Mouse (Mus musculus) cerebellum, adult 9-11 months (tissue): ENCODE results near the gene Oxsr1.

Experiments
- DNase-seq: peaks from one replicate; pipeline ENCODE4 v3.0.0; 2022

The Oxsr1 gene

DNA sequence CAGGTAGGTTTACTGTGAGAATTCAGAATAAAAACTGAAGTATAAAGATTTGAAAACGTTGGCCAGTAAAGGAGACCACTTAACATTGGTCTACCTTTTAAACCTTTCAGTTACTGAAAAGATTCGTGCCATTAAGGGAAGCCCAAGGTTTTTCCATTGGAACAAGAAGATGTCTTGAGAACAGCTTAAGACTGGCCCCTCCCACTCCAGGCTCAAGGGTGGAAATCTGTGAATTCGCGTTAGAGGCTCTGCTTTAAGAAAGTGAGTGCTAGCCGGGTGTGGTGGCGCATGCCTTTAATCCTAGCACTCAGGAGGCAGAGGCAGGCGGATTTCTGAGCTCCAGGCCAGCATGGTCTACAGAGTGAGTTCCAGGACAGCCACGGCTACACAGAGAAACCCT lies 109.2 kb downstream of the Oxsr1 start:
- DNase-seq: no peak

DNA sequence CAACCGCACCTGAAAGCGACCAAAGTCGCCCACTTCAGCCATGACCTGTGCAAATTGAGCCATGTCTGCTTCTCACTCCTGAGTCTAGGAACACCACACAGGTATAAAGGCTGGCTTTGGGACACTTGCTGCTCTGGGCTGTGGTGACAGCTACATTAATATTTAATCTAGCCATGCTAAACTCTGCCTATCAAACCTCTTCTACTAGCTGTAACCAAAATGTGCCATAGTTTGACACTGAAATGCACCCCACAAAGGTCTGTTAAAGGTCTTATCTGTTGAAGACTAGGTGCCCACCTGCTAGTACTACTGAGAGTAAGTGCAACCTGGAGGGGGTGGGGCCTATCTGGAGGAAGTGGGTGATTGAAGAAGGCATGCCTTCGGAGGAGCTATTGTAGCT lies 113.2 kb downstream of the Oxsr1 start, which contains the start of gene Slc22a13:
Gene Slc22a13, minus strand, starts transcription at position 101 of the 400 bp plus-strand sequence.
- no peak for DNase-seq

DNA sequence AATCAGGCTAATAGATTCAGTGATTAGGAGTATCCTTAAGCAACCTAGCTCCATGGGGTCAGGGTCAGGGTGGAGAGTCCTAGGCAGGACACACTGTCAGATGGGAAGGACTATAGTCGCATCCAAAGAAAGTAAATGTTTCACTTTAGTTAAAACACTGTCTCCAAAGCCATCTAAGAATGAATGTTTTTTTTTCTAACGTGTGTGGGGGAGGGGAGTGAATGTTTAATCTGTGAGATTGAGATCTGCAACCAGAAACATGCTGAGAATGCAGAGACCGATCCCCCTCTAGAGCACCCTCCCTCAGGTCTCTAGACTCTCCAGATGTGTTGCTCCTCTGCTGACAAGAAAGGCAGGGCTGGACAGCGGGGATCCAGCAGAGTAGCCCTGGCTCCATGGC lies 115.1 kb downstream of the Oxsr1 start:
- no peak for DNase-seq

DNA sequence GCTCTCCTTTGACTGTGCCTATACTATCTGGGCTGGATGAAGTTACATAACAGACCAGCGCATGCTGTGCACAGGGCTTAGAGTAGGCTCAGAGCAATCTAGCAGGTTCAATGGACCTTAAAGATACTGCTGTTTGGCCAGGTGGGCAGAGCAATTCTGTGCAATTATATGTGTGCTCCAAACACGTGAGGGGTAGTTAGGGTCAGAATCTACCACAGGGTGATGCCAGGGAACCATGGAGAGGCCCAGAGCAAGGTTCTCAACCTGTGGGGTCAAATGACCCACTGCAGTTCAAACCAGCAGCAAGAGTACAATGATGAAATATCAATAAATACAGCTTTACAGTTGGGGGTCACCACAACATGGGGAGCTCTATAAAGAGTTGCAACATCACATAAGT lies 115.6 kb downstream of the Oxsr1 start:
- no peak for DNase-seq

DNA sequence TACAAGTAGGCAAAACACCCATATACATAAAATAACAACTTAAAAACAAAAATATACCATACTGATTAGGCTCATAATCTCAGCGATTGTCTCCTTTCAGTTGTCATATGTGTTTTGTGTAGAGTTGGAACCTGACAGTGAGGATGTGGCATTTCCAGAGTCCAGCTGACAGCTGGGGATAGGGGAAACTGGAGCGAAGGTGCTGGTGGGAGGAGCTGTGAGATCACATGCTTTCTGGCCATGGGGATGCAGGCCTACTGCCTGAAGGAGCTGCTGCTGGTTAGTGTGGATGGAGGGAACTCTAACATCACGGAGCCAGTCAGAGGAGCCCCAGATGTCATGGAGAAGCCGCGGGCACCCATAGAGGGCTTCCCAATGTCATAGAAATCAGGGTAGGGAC lies 116.5 kb downstream of the Oxsr1 start:
- no peak for DNase-seq

DNA sequence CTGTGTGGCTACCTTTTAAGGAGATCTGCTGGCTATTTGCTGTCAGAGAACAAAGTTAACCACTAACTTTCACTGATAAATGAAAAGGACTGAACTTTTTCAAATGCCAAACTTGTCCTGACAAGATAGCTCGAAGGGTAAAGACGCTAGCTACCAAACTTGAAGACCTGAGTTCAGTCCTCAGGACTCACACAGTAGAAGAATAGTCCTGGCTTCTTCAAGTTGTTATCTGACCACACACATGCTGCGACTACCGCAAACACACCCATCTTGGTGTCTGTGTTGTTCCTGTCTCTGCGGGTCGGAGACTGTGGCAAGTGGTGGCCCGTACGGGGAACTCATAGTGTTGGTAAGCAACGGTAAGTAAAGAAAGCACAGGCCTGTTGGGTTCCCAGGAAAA lies 118.6 kb downstream of the Oxsr1 start:
- DNase-seq: no peak

DNA sequence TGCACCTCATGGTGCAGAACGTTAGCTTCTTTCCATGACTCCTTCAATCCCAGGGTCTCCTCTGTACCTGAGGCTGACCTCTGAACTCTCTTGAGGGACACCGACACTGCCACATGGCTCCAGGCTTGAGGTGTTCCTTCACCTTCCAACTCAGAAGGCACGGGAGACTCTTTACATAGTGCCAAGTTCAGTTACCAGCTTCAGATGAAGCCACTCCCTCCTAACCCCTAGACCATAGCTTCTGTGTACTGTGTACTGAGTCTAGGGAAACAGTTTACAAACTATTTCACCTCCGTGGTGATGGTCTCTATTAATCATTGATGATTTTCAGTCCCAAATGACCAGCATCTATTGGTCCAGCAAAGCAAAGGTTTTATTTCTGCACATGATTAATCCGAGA lies 120.6 kb downstream of the Oxsr1 start:
- DNase-seq: no peak

DNA sequence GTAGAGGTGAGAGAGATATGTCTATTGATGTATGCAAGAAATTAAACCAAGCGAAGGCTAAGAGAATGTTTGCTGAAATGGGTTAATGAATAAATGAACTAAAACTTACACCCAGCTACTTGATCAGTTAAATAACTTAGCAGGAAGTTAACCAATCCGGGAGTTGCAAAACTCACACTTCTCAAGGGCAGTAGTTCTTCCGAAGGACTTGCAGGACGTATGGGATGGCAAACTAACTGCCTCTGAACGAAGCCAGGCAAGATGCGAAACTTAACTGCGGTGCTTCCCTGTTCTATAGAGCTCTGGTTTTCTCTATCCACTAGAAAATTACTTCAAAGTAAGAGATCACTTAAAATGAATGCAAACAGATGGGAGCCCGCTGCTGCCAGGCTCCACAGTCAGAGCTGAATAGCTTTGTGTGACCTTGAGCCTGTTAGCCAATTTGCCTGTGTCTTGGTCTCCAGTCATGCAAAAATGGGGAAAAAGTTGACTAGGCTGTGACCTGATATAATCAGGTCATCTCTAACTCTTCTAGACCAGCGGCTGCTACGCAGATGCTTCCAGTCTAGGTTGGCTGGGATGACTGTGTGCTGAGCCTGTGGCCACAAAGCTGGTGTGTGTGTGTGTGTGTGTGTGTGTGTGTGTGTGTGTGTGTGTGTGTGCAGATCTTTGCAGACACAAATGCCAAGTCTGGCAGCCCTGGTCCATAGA lies 122.9 kb downstream of the Oxsr1 start:
- DNase-seq: no peak

DNA sequence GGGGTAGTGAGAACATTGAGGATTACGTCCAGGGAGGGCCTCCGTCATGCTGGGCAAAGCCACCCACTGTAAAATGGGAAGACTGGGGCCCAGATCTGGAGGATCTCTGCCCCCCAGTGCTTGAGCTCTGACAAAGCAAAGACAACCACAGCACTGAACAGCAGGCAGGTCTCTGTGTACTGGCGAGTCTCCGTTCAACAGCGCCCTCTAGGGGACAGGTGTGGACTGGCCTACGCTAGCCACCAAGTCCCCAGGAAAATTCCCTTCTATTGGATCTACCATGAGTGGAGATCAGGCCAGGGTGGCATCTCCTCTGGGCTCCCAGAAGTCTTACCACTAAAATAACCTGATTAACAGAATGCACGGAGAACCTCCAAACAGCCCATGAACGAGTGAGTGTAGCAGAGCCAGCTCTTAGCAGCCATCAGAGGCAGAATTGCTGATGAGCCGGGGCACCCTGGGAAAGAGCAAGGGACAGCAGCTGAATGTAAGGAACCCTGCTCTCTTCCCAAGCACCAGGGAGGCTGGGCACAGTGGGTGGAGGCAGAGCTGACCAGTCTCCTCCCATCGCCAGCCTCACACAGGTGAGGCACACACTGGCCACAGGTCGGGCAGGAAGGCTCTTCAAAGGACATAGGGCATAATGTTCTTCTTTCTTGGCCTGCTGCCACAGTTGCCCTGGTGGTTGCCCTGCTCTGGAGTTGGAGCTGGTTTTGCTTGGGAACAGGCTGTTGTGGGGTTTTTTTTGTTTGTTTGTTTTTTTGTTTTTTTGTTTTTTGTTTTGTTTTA lies 129.8 kb downstream of the Oxsr1 start:
- peak; percentile 3 for DNase-seq
